Mouse (Mus musculus) heart, postnatal 0 days (tissue): ENCODE measurements around the gene Mtmr12. TPM values are rescaled to one million over a fixed set of nuclear protein-coding genes. Genes with fewer than 3 reads are reported as not detected.
A peak's percentile ranks its signal among the peaks of the same experiment; 100 is the strongest.

Experiments used
- ATAC-seq: fragments of 200-750 bp; cut with Nextera tagmentation; 2 replicates; pipeline ENCODE4 v1.8.0; 2017; ENCODE audit warnings: low read depth, moderate number of reproducible peaks, moderate library complexity; ENCODE audit not compliant: insufficient read depth
- DNase-seq: peaks from one replicate; pipeline ENCODE4 v3.0.0-alpha.2; 2016; ENCODE audit warnings: low spot score
- H3K27ac ChIP-seq: fragments of 300-500 bp; sonication (generic); 2 replicates; pipeline ENCODE4 v1.5.1; 2014; ENCODE audit warnings: low read depth, mild to moderate bottlenecking
- H3K27me3 ChIP-seq: fragments of 300-500 bp; sonication (generic); 2 replicates; pipeline ENCODE4 v1.6.1; 2014; ENCODE audit warnings: low read length, mixed read lengths; ENCODE audit not compliant: control insufficient read depth, insufficient read depth
- H3K36me3 ChIP-seq: fragments of 300-500 bp; sonication (generic); replicated peaks from 2 replicates; pipeline ENCODE4 v1.6.1; 2014; ENCODE audit warnings: low read length, mixed read lengths; ENCODE audit not compliant: control insufficient read depth, insufficient read depth
- H3K4me1 ChIP-seq: fragments of 300-500 bp; sonication (generic); 2 replicates; pipeline ENCODE4 v1.6.1; 2014; ENCODE audit warnings: antibody characterized with exemption; ENCODE audit not compliant: control insufficient read depth, insufficient read depth
- H3K4me2 ChIP-seq: fragments of 300-500 bp; sonication (generic); 2 replicates; pipeline ENCODE4 v1.6.1; 2014; ENCODE audit warnings: low read depth, mild to moderate bottlenecking, low read length, moderate library complexity
- H3K4me3 ChIP-seq: fragments of 300-500 bp; sonication (generic); 2 replicates; pipeline ENCODE4 v1.5.1; 2014; ENCODE audit warnings: low read depth, low read length
- H3K9ac ChIP-seq: fragments of 300-500 bp; sonication (generic); replicated peaks from 2 replicates; pipeline ENCODE4 v1.6.1; 2014; ENCODE audit warnings: low read depth, low read length, mixed read lengths
- H3K9me3 ChIP-seq: fragments of 300-500 bp; sonication (generic); replicated peaks from 2 replicates; pipeline ENCODE4 v1.6.1; 2016; ENCODE audit warnings: low read length; ENCODE audit not compliant: control insufficient read depth
- CTCF ChIP-seq: IDR thresholded peaks from 2 replicates; pipeline ENCODE4 v1.5.1; 2016; ENCODE audit warnings: antibody characterized with exemption, control low read depth, low read depth
- EP300 ChIP-seq: IDR thresholded peaks from 2 replicates; pipeline ENCODE4 v1.6.1; 2016; ENCODE audit warnings: antibody characterized with exemption, low read depth
- WGBS: fragments of 180-500 bp; shearing (Covaris S2); extraction: QIAGEN DNeasy Blood & Tissue Kit; methylation state at CpG from one replicate; pipeline ENCODE4 v1.1.7; 2014; 5-methylcytosine and 5-hydroxymethylcytosine counted together
- polyA plus RNA-seq: library from polyadenylated mRNA; unstranded; fragments of >200 nt; fragmentation: Nextera tagmentation; extraction: Ambion mirVana; gene quantifications from 2 replicates; pipeline ENCODE4 v1.2.1, GENCODE M21; 2015
- total RNA-seq: library from RNA; depleted of rRNA; stranded (reverse); fragments of >200 nt; gene quantifications from 2 replicates; pipeline ENCODE4 v1.2.3, GENCODE M21; 2014; ENCODE audit warnings: low replicate concordance

The Mtmr12 gene
- total and polyA plus RNA-seq, 2 experiments from 2014 or later, result 5.4 to 9.8 TPM

- Histone ChIP-seq H3K4me3 (no peak overlapping the region), H3K27ac (no peak overlapping the region), H3K4me2 (peak overlapping the region; percentile 76; the same call in 1 of the 2 replicates), H3K27me3 (no peaks in the 10 kb centered on the region), H3K36me3 (no peaks in the 10 kb centered on the region), H3K9ac (no peak overlapping the region), H3K9me3 (no peaks in the 10 kb centered on the region), H3K4me1 (peaks cover 14% of the 10 kb centered on the region; the same call in 1 of the 2 replicates)
- ATAC-seq, result no peak
- TF ChIP-seq CTCF (no peak), EP300 (no peak)
- no peak for DNase-seq
- 43% methylated on average over 5 of the region's 5 CpGs for WGBS
Measured at GRCm38 (mm10) chr15:12319889-12320288, 115.1 kb downstream of the Mtmr12 start.

- DNase-seq (peak; percentile 20), ATAC-seq (peak; percentile 33)
- H3K27ac ChIP-seq, result peak overlapping the region; percentile 94
- peak overlapping the region; percentile 97 for H3K9ac ChIP-seq
- TF ChIP-seq CTCF (no peak), EP300 (no peak)
- no peaks in the 10 kb centered on the region for H3K36me3 ChIP-seq
- WGBS, result 2% methylated on average over 22 of the region's 22 CpGs
- peak overlapping the region; percentile 76 for H3K4me2 ChIP-seq
- no peaks in the 10 kb centered on the region for H3K27me3 ChIP-seq
- peaks cover 18% of the 10 kb centered on the region; the same call in 1 of the 2 replicates for H3K4me1 ChIP-seq
- H3K4me3 ChIP-seq, result peak overlapping the region; percentile 90
- no peaks in the 10 kb centered on the region for H3K9me3 ChIP-seq
Measured at GRCm38 (mm10) chr15:12320441-12321090, 115.7 kb downstream of the Mtmr12 start.

GRCm38 (mm10) chr15:12321091-12321787 lies 116.4 kb downstream of the Mtmr12 start, which contains the start of gene Golph3:
Gene Golph3, plus strand, starts transcription at chr15:12321450.
- 0% methylated on average over 72 of the region's 74 CpGs for WGBS
- TF ChIP-seq CTCF (no peak), EP300 (no peak)

GRCm38 (mm10) chr15:12321788-12322621 lies 117.2 kb downstream of the Mtmr12 start, which contains the start of gene 1810049J17Rik:
Gene 1810049J17Rik, minus strand, starts transcription at chr15:12321899.
- ATAC-seq (peak; percentile 47), DNase-seq (no peak)
- under 1% methylated on average over 60 of the region's 70 CpGs for WGBS
- Histone ChIP-seq H3K9me3 (no peaks in the 10 kb centered on the region), H3K4me3 (peak within 1 kb of the TSS; percentile 90), H3K27me3 (no peaks in the 10 kb centered on the region), H3K9ac (peak within 1 kb of the TSS; percentile 97), H3K4me1 (peaks cover 22% of the 10 kb centered on the region; the same call in 1 of the 2 replicates), H3K4me2 (peak within 1 kb of the TSS; percentile 76), H3K36me3 (peaks cover 3% of the 10 kb centered on the region; the same call in 1 of the 2 replicates), H3K27ac (peak within 1 kb of the TSS; percentile 94)
- no peak for TF ChIP-seq EP300
- no peak for TF ChIP-seq CTCF

More at GRCm38 (mm10) chr15:12321091-12321787, 116.4 kb downstream of the Mtmr12 start, which contains the start of gene Golph3:
- H3K4me3 ChIP-seq, result peak within 1 kb of the TSS; percentile 90
- peak within 1 kb of the TSS; percentile 76 for H3K4me2 ChIP-seq
- no peaks in the 10 kb centered on the region for H3K9me3 ChIP-seq
- ATAC-seq, result peak; percentile 95
- peak; percentile 91 for DNase-seq
- H3K9ac ChIP-seq, result peak within 1 kb of the TSS; percentile 97
- H3K36me3 ChIP-seq, result peaks cover 3% of the 10 kb centered on the region; the same call in 1 of the 2 replicates
- no peaks in the 10 kb centered on the region for H3K27me3 ChIP-seq
- H3K4me1 ChIP-seq, result peaks cover 21% of the 10 kb centered on the region; the same call in 1 of the 2 replicates
- H3K27ac ChIP-seq, result peak within 1 kb of the TSS; percentile 94
